Mouse (Mus musculus): ENCODE results near the gene Zfp316.

The Zfp316 gene

DNA sequence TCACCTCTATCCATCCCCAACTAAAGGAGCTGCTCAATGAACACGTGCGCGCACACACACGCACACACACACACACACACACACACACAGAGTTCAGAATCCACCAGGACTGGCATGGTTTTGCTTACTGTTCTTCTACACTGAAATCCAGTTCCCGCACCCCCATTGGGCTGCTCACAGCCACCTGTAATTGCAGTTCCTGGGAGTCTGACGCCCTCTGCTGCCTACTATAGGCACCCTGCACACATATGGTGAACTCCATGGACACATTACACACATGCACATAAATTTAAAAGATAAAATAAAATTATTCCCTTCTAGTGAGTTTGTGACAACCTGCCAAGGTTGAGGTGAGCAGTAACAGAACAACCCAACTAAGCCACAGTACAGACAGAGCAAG lies 14.9 kb upstream of the Zfp316 start:
- no peak for DNase-seq (ENCODE audit: extremely low read depth, low read depth)

- DNase-seq (ENCODE audit: extremely low read depth, low read depth), result no peak
Measured at GRCm38 (mm10) chr5:143279247-143279646, 9.4 kb upstream of the Zfp316 start.

GRCm38 (mm10) chr5:143275761-143276160 lies 5.9 kb upstream of the Zfp316 start:
- no peak for DNase-seq (ENCODE audit: extremely low read depth, low read depth)

- peak; percentile 93 for DNase-seq (ENCODE audit: extremely low read depth, low read depth)
Measured at GRCm38 (mm10) chr5:143272540-143273330, 2.9 kb upstream of the Zfp316 start.

DNA sequence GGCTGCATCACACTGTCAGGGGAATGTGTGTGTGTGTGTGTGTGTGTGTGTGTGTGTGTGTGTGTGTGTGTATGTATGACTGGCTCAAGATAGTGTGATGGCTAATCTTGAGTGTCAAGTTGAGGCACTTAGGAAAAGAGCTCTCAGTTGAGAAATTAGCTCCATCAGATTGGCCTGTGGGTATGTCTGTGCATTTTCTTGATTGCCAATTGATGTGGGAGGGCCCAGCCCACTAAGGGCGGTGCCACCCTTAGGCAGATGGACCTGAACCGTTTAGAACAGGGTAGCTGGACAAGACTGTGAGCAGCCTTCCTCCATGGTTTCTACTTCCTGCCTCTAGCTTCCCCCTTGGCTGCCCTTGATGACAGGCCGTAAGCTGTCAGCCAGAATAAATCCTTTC lies 2.3 kb upstream of the Zfp316 start:
- no peak for DNase-seq (ENCODE audit: extremely low read depth, low read depth)

DNA sequence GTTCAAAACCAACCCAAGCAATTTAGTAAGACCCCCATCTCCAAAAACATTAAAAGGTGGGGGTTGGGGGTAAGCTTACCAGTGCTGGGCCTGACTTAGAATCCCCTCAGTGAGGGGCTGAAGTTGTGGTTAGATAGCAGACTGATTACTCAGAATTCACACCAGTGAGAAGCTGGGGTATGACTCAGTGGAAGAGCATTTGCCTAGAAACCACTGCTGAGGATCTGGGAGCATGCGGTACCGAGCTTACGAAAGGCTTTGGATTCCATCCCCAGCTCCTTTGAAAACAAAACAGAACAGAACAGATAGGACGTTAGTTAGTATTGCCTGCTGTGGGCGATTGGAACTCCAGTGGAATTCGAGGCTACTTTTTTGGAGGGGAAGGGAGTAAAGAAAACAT lies 1.8 kb upstream of the Zfp316 start:
- DNase-seq (ENCODE audit: extremely low read depth, low read depth), result no peak

- DNase-seq (ENCODE audit: extremely low read depth, low read depth), result no peak
Measured at GRCm38 (mm10) chr5:143270151-143270519, 313 bp upstream of the Zfp316 start.

- no peak for DNase-seq (ENCODE audit: extremely low read depth, low read depth)
Measured at GRCm38 (mm10) chr5:143268985-143269362, 848 bp downstream of the Zfp316 start.

DNA sequence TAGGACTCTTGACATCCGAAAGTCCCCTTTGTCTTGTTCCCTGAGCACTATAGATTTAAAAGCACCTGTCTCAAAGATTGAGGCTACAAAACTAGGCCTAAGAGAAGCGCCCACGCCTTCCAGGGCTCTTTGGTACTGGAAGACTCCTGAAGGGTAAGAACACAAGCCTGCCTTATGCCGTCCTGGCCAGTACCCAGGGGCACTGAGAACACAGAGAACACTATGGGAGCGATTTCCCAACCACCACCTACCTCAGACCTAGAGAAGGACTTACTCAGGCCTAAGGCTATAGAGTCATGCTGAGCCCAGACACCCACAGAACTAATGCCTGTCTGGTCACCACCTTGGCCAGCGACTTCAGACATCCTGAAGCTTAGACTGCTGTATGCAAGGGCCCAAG lies 3.0 kb downstream of the Zfp316 start:
- no peak for DNase-seq (ENCODE audit: extremely low read depth, low read depth)

- no peak for DNase-seq (ENCODE audit: extremely low read depth, low read depth)
Measured at GRCm38 (mm10) chr5:143265409-143265808, 4.4 kb downstream of the Zfp316 start.

DNA sequence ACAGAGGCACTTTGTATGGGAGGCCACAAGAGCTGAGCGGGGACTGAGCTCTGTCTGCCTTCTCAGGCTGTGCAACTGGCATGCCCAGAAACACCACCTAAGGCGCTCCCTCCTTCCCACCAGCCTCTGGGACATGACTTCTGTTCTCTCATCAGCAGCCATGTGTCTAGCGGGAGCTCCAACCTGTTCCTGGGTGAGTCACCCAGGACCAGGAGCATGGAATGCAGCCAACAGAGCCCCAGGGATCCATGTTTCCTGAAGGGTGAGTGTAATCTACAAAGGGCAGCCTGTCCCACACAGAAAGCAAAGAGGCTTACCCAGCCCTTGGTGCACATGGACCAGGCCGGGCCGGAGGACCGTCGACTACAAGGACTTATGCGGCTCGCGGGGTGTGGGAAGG lies 5.1 kb downstream of the Zfp316 start:
- DNase-seq (ENCODE audit: extremely low read depth, low read depth), result no peak

GRCm38 (mm10) chr5:143261636-143262035 lies 8.2 kb downstream of the Zfp316 start:
- no peak for DNase-seq (ENCODE audit: extremely low read depth, low read depth)

GRCm38 (mm10) chr5:143255802-143256201 lies 14.0 kb downstream of the Zfp316 start:
- DNase-seq (ENCODE audit: extremely low read depth, low read depth), result no peak

DNA sequence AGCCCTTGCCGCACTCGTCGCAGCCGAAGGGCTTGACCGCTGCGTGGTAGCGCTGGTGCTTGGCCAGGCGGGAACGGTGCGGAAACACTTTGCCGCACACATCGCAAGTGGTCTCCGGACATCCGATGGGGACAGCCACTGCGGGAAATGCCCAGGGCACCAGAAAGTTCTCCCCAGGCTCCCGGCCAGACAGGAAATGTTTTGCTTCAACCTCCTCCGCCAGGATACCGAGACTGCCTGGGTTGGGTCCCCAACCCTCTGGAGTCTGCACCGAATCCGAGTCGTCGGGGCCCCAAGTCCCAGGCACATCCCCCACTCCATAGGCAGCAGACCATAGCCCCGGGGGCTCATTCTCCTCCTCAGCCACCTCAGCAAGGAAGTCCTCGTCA lies 14.7 kb downstream of the Zfp316 start:
- DNase-seq (ENCODE audit: extremely low read depth, low read depth), result no peak

GRCm38 (mm10) chr5:143254487-143255130 lies 15.2 kb downstream of the Zfp316 start:
- DNase-seq (ENCODE audit: extremely low read depth, low read depth), result no peak

DNA sequence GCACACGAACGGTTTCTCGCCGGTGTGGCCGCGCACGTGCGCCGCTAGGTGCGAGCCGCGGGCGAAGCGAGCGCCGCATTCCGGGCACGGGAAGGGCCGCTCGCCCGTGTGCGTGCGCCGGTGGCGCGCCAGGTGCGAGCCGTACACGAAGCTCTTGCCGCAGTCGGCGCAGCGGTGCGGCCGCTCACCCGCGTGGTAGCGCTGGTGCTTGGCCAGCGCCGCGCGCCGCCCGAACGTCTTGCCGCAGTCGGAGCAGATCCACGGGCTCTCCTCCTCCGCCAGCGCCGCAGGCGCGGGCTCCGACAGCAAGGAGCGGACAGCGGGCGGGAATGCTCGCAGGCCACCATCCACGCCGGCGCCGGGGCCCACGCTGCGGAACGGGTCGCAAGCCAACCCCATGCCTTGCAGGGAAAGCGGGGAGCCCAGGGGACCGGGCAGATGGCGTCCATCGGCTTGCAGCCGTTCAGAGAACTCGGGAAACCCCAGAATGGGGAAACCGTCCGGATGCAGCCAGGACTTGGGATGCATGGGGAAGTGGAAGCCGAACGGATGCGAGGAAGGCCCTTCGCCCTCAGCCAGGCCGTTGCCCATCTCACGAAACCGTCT lies 15.8 kb downstream of the Zfp316 start:
- DNase-seq (ENCODE audit: extremely low read depth, low read depth), result no peak

DNA sequence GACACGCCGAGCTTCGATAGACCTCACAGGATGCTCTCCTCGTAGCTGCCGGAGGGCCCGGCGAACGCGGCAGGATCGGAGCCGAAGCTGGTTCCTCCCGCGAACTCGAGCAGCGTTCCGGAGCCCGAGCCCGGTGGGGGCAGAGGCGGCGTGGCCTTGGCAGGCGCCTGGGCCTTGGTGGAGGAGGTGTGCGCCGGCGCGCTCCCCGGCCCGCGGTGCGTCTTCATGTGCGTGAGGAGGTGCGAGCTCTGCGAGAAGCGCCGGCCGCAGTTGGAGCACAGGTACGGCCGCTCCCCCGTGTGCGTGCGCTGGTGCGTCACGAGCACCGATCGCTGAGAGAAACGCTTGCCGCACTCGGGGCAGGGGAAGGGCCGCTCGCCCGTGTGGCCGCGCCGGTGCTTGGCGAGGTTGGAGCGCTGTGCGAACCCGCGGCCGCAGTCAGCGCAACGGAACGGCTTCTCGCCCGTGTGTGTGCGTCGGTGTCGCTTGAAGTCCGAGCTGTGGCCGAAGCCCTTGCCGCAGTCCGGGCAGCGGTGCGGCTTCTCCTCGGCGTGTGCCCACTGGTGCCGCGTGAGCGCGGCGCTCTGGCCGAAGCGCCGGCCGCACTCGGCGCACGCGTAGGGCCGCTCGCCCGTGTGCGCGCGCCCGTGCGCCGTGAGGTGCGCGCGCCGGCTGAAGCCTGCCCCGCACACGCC lies 16.5 kb downstream of the Zfp316 start:
- no peak for DNase-seq (ENCODE audit: extremely low read depth, low read depth)

- DNase-seq (ENCODE audit: extremely low read depth, low read depth), result no peak
Measured at GRCm38 (mm10) chr5:143252791-143253185, 17.0 kb downstream of the Zfp316 start.

GRCm38 (mm10) chr5:143252039-143252438 lies 17.8 kb downstream of the Zfp316 start:
- no peak for DNase-seq (ENCODE audit: extremely low read depth, low read depth)

GRCm38 (mm10) chr5:143244926-143245325 lies 24.9 kb downstream of the Zfp316 start:
- no peak for DNase-seq (ENCODE audit: extremely low read depth, low read depth)

DNA sequence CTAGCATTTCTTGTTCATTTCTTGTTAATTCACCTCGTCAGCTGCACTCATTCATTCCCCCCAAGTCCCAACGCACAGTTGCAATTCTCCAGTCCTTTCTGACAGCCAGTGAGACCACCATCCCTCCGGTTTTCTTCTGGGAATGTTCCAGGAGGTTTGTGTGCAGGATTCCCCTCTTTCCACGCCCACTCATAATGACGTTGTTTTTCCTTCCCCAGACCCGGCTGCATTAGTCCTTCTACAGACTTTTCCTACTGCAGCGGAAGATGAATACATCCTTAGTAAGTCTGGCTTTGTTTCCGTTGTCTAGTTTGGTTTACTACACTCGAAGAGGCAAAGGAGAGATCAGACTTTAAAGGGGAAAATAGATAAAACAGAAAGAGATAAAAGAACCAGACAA lies 33.8 kb downstream of the Zfp316 start:
- no peak for DNase-seq (ENCODE audit: extremely low read depth, low read depth)

GRCm38 (mm10) chr5:143235028-143235693 lies 34.7 kb downstream of the Zfp316 start, which contains the start of gene Zfp12:
TSS of gene Zfp12 (plus strand) at chr5:143235163.
- DNase-seq (ENCODE audit: extremely low read depth, low read depth), result peak; percentile 91
